Comparison of ENCODE assay signal across 9 mouse cellular contexts in the genomic region with DNA sequence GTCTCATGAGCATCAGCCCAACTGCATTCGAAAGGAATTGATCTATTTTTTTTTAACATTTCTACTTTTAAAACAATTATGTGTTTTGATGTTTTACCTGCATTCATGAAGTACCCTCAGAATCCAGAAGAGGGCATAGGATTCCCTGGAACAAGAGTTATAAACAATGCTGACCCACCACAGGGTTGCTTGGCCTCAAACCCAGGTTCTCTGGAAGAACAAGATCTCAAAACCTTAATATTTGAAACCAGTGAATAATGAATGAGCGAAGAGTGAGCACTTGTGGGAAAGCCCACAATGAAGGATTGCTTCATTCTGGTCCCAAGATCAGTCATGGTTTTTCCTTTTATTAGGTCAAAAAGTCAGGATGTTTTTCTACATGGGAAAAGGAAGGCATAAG.
DNase-seq lines count a peak whose midpoint lies in the region; ATAC-seq and TF ChIP-seq lines count a peak whose summit lies in the region.
"Had no signal": no experiment of that assay in that cellular context is flagged by ENCODE, and none has a peak within 500 bp of the region (broad histone marks: within the 10 kb centered on the region; RNA-seq: fewer than 3 reads in every experiment).

No protein-coding gene starts in this region.

- no peak for ATAC-seq in embryonic facial prominence, embryonic 11.5 days (replicated peaks; ENCODE audit: insufficient number of reproducible peaks, low FRiP score, low TSS enrichment, low read depth)
- ATAC-seq in forebrain, embryonic 11.5 days (replicated peaks; ENCODE audit: low FRiP score): no peak
- ATAC-seq in inflammation-experienced regulatory T-cells, adult 6 months: no peak
- ATAC-seq: intestine, embryonic 15.5 days had no signal

- intact Hi-C loops in left cerebral cortex, adult 2 months (cut with DNase I): loop anchor here (5.0 to 10.0 kb wide), 2 partner anchors 77 to 275 kb away; partner anchors contain the start of gene Cd200
- intact Hi-C loops in left cerebral cortex, postnatal 25 days (cut with DNase I): loop anchor here (10.0 kb wide), 1 partner anchor 275 kb away; no protein-coding TSS in a partner anchor

- DNase-seq in embryonic facial prominence, embryonic 11.5 days (ENCODE audit: low spot score): peak; percentile 3
- DNase-seq in embryonic facial prominence, embryonic 10.5 days (ENCODE audit: low spot score): no peak
- no peak for DNase-seq in left cerebral cortex, adult 2 months (ENCODE audit: extremely low spot score in 1 of 2, low spot score in 2 of 2)
- DNase-seq in left cerebral cortex, postnatal 25 days (ENCODE audit: low spot score in 2 of 2): no peak
- peak; percentile 28 for DNase-seq in lung, postnatal 14 days
- no peak for DNase-seq in forebrain, embryonic 11.5 days (ENCODE audit: low spot score)

- H3K4me3 ChIP-seq in embryonic facial prominence, embryonic 11.5 days (ENCODE audit: low read depth, low read length): no peak overlapping the region
- H3K4me3 ChIP-seq in embryonic facial prominence, embryonic 10.5 days: no peak overlapping the region
- no peak overlapping the region for H3K4me3 ChIP-seq in left cerebral cortex, adult 2 months
- H3K4me3 ChIP-seq in brown adipose tissue, adult 24 weeks (ENCODE audit: insufficient read depth, low read depth, low read length): no peak overlapping the region
- H3K4me3 ChIP-seq in forebrain, embryonic 11.5 days (ENCODE audit: low read depth, low read length): no peak overlapping the region
- H3K4me3 ChIP-seq: intestine, embryonic 15.5 days had no signal

- WGBS in embryonic facial prominence, embryonic 11.5 days: 91% methylated on average over 2 of the region's 2 CpGs
- WGBS in embryonic facial prominence, embryonic 10.5 days: 83% methylated on average over 2 of the region's 2 CpGs
- WGBS in forebrain, embryonic 11.5 days: 82% methylated on average over 2 of the region's 2 CpGs

- H3K9me3 ChIP-seq in embryonic facial prominence, embryonic 11.5 days (replicated peaks; ENCODE audit: control insufficient read depth, low read length): no peaks in the 10 kb centered on the region
- no peaks in the 10 kb centered on the region for H3K9me3 ChIP-seq in embryonic facial prominence, embryonic 10.5 days
- H3K9me3 ChIP-seq in forebrain, embryonic 11.5 days (ENCODE audit: control insufficient read depth, low read length): no peaks in the 10 kb centered on the region
- H3K9me3 ChIP-seq: intestine, embryonic 15.5 days had no signal

- no peak overlapping the region for H3K27ac ChIP-seq in embryonic facial prominence, embryonic 11.5 days (replicated peaks; ENCODE audit: low read depth, low read length)
- no peak overlapping the region for H3K27ac ChIP-seq in embryonic facial prominence, embryonic 10.5 days (replicated peaks)
- H3K27ac ChIP-seq in left cerebral cortex, adult 2 months: no peak overlapping the region; the same call in 1 of the 2 replicates
- H3K27ac ChIP-seq in brown adipose tissue, adult 24 weeks (replicated peaks; ENCODE audit: low read depth, low read length): peak overlapping the region; percentile 84
- no peak overlapping the region for H3K27ac ChIP-seq in forebrain, embryonic 11.5 days (ENCODE audit: low read depth, low read length)
- H3K27ac ChIP-seq: intestine, embryonic 15.5 days had no signal

- H3K4me2 ChIP-seq in embryonic facial prominence, embryonic 11.5 days (ENCODE audit: low read depth, low read length): no peak overlapping the region
- H3K4me2 ChIP-seq in forebrain, embryonic 11.5 days (ENCODE audit: low read depth, low read length, severe bottlenecking): no peak overlapping the region
- H3K4me2 ChIP-seq: intestine, embryonic 15.5 days had no signal

- H3K27me3 ChIP-seq in embryonic facial prominence, embryonic 11.5 days (ENCODE audit: control insufficient read depth, insufficient read depth, low read length): no peaks in the 10 kb centered on the region
- H3K27me3 ChIP-seq in embryonic facial prominence, embryonic 10.5 days (replicated peaks; ENCODE audit: low read depth, poor library complexity, severe bottlenecking): no peaks in the 10 kb centered on the region
- H3K27me3 ChIP-seq in forebrain, embryonic 11.5 days (ENCODE audit: control insufficient read depth, insufficient read depth, low read length): no peaks in the 10 kb centered on the region
- H3K27me3 ChIP-seq: intestine, embryonic 15.5 days had no signal

- H3K36me3 ChIP-seq in embryonic facial prominence, embryonic 11.5 days (replicated peaks; ENCODE audit: control insufficient read depth, insufficient read depth, low read depth, low read length): no peaks in the 10 kb centered on the region
- no peaks in the 10 kb centered on the region for H3K36me3 ChIP-seq in embryonic facial prominence, embryonic 10.5 days (replicated peaks)
- no peaks in the 10 kb centered on the region for H3K36me3 ChIP-seq in forebrain, embryonic 11.5 days (ENCODE audit: control insufficient read depth, insufficient read depth, low read length)
- H3K36me3 ChIP-seq: intestine, embryonic 15.5 days had no signal

- no peak overlapping the region for H3K9ac ChIP-seq in embryonic facial prominence, embryonic 11.5 days (replicated peaks; ENCODE audit: low read length)
- no peak overlapping the region for H3K9ac ChIP-seq in forebrain, embryonic 11.5 days (ENCODE audit: low read length)
- H3K9ac ChIP-seq: intestine, embryonic 15.5 days had no signal

- H3K4me1 ChIP-seq in embryonic facial prominence, embryonic 11.5 days (ENCODE audit: control insufficient read depth, insufficient read depth, low read length): no peaks in the 10 kb centered on the region
- peaks cover 3% of the 10 kb centered on the region; the same call in 1 of the 2 replicates for H3K4me1 ChIP-seq in embryonic facial prominence, embryonic 10.5 days
- peaks cover 23% of the 10 kb centered on the region for H3K4me1 ChIP-seq in brown adipose tissue, adult 24 weeks (ENCODE audit: control insufficient read depth, insufficient read depth, insufficient read length, low read length)
- H3K4me1 ChIP-seq in forebrain, embryonic 11.5 days (replicated peaks; ENCODE audit: control insufficient read depth, insufficient read depth, low read length): no peaks in the 10 kb centered on the region
- H3K4me1 ChIP-seq: intestine, embryonic 15.5 days had no signal

- TF ChIP-seq CTCF in left cerebral cortex, adult 2 months (IDR thresholded peaks at IDR 0.05): peak; percentile 52

Comparison
In these comparisons a context has a peak if more than half of its experiments do, and no peak if none do; other contexts are left out.
1. DNase-seq: peak in embryonic facial prominence, embryonic 11.5 days (single experiment) and lung, postnatal 14 days (single experiment); none in embryonic facial prominence, embryonic 10.5 days (single experiment), left cerebral cortex, adult 2 months (0 of 2), left cerebral cortex, postnatal 25 days (0 of 2) and forebrain, embryonic 11.5 days (single experiment).